Mouse (Mus musculus): ENCODE measurements around the gene Klhl10.

- TF ChIP-seq CTCF (IDR thresholded peaks at IDR 0.05; ENCODE audit: low read depth, low read length) (no peak), GATA1 (IDR thresholded peaks at IDR 0.05; ENCODE audit: borderline replicate concordance, low read length) (no peak), POLR2AphosphoS5 (IDR thresholded peaks at IDR 0.05; ENCODE audit: insufficient replicate concordance, low read depth, low read length) (no peak)
Measured at GRCm38 (mm10) chr11:100500241-100500640, 58.5 kb downstream of the Klhl10 start.
